Mouse (Mus musculus) heart, embryonic 16.5 days (tissue): ENCODE results near the gene Mical3. TPM values are rescaled to one million over a fixed set of nuclear protein-coding genes. Genes with fewer than 3 reads are reported as not detected.

ENCODE experiments used
- ATAC-seq: fragments of 200-750 bp; cut with Nextera tagmentation; replicated peaks from 2 replicates; pipeline ENCODE4 v1.8.0; 2017; ENCODE audit warnings: moderate number of reproducible peaks; ENCODE audit not compliant: insufficient read depth, low FRiP score; ENCODE audit errors: extremely low read depth
- H3K27ac ChIP-seq: fragments of 300-500 bp; sonication (generic); 2 replicates; pipeline ENCODE4 v1.5.1; 2014; ENCODE audit warnings: mild to moderate bottlenecking, low read length, control low read depth, moderate library complexity
- H3K27me3 ChIP-seq: fragments of 300-500 bp; sonication (generic); 2 replicates; pipeline ENCODE4 v1.6.1; 2014; ENCODE audit warnings: low read length, mixed read lengths; ENCODE audit not compliant: control insufficient read depth, insufficient read depth
- H3K36me3 ChIP-seq: fragments of 300-500 bp; sonication (generic); 2 replicates; pipeline ENCODE4 v1.6.1; 2014; ENCODE audit not compliant: control insufficient read depth, insufficient read depth
- H3K4me1 ChIP-seq: fragments of 300-500 bp; sonication (generic); 2 replicates; pipeline ENCODE4 v1.6.1; 2014; ENCODE audit warnings: low read length, mixed read lengths; ENCODE audit not compliant: control insufficient read depth, insufficient read depth
- H3K4me2 ChIP-seq: fragments of 300-500 bp; sonication (generic); 2 replicates; pipeline ENCODE4 v1.6.1; 2014; ENCODE audit warnings: low read depth, mild to moderate bottlenecking, control low read depth, low read length
- H3K4me3 ChIP-seq: fragments of 300-500 bp; sonication (generic); 2 replicates; pipeline ENCODE4 v1.5.1; 2014; ENCODE audit warnings: mild to moderate bottlenecking, control low read depth, low read length
- H3K9ac ChIP-seq: fragments of 300-500 bp; sonication (generic); 2 replicates; pipeline ENCODE4 v1.6.1; 2014; ENCODE audit warnings: low read length, control low read depth
- H3K9me3 ChIP-seq: fragments of 300-500 bp; sonication (generic); replicated peaks from 2 replicates; pipeline ENCODE4 v1.6.1; 2016; ENCODE audit warnings: low read length; ENCODE audit not compliant: control insufficient read depth
- WGBS: fragments of 180-500 bp; shearing (Covaris S2); extraction: QIAGEN DNeasy Blood & Tissue Kit; methylation state at CpG from one replicate; pipeline ENCODE4 v1.1.7; 2014; 5-methylcytosine and 5-hydroxymethylcytosine counted together
- polyA plus RNA-seq: library from polyadenylated mRNA; unstranded; fragments of >200 nt; fragmentation: Nextera tagmentation; extraction: Ambion mirVana; gene quantifications from 2 replicates; pipeline ENCODE4 v1.2.1, GENCODE M21; 2015

Mical3 gene
- polyA plus RNA-seq, 1 experiment from 2014 or later = 27.2 TPM

DNA sequence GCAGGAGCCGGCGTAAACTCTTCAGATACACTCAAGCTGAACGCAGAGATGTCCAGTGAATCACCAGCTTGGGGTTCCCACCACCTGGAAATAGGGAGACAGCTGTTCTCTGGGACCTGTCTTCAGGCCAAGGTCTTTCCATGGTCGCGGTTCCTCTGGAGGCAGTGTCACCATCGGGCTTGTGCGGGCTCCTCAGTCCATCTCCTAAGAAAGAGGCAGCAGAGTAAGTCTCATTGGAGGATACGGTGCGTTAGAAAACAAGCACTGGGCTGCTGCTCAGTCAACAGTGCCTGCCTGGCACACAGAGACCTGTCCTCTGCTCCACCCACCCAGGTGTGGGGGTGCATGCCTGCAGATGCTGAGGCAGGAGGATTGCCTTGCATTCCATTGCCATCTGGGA is 236.7 kb downstream of the Mical3 start:
- Histone ChIP-seq H3K36me3 (peaks cover 9% of the 10 kb centered on the region), H3K27ac (no peak overlapping the region)
- 91% methylated on average over 9 of the region's 9 CpGs for WGBS

DNA sequence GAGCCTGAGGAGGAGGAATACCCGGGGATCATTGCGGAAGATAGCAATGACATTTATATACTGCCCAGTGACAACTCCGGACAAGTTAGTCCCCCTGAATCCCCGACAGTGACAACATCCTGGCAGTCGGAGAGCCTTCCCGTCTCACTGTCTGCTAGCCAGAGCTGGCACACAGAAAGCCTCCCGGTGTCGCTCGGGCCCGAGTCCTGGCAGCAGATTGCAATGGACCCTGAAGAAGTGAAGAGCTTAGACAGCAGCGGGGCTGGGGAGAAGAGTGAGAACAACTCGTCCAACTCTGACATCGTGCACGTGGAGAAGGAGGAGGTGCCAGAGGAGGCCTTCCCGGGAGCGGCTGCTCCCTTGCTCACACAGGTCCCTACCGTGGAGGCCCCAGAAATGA is 244.1 kb downstream of the Mical3 start:
- H3K27ac ChIP-seq = no peak overlapping the region
- no peak for ATAC-seq
- H3K27me3 ChIP-seq = no peaks in the 10 kb centered on the region
- H3K4me3 ChIP-seq = no peak overlapping the region
- no peak overlapping the region for H3K4me2 ChIP-seq
- peaks cover 3% of the 10 kb centered on the region for H3K4me1 ChIP-seq
- 83% methylated on average over 17 of the region's 17 CpGs for WGBS
- H3K9me3 ChIP-seq = peaks cover 2% of the 10 kb centered on the region; the same call in 1 of the 2 replicates
- peaks cover 49% of the 10 kb centered on the region for H3K36me3 ChIP-seq
- no peak overlapping the region for H3K9ac ChIP-seq

More for the DNA sequence above, 236.7 kb downstream of the Mical3 start:
- H3K9me3 ChIP-seq = no peaks in the 10 kb centered on the region
- H3K4me2 ChIP-seq = no peak overlapping the region
- H3K4me3 ChIP-seq = no peak overlapping the region
- H3K9ac ChIP-seq = no peak overlapping the region
- H3K27me3 ChIP-seq = no peaks in the 10 kb centered on the region
- ATAC-seq = no peak
- peaks cover 8% of the 10 kb centered on the region for H3K4me1 ChIP-seq

DNA sequence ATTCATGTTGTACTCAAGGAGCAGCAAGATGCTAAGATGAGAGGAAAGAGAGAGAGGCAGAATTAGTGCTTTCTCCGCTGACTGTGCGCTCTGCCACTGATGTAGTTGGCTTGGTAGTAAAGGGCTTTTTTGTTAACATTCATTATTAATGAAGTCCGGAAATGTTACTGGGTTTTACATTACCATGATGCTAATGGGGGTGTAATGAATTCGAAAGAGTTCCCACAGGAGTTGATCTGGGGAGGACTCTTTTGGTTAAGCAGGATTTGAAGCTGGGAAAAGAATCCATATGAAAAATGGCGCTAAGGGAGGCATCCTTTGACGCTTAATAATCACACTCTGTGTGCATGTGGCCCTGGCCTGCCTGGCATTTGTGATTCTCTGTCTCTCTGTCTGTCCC is 246.4 kb downstream of the Mical3 start:
- Histone ChIP-seq H3K4me1 (peaks cover 1% of the 10 kb centered on the region), H3K4me2 (no peak overlapping the region), H3K9me3 (peaks cover 2% of the 10 kb centered on the region; the same call in 1 of the 2 replicates), H3K36me3 (peaks cover 50% of the 10 kb centered on the region), H3K9ac (no peak overlapping the region), H3K27me3 (no peaks in the 10 kb centered on the region), H3K27ac (no peak overlapping the region), H3K4me3 (no peak overlapping the region)
- WGBS = 94% methylated on average over 6 of the region's 6 CpGs
- no peak for ATAC-seq

Other genes with a start within 250 kb of the Mical3 start
- gene Bid, start 214.1 kb downstream of the Mical3 start, polyA plus RNA-seq = 11.0 and 18.3 TPM in 2 replicates
- 6.7 and 7.6 TPM in 2 replicates for gene Pex26, start 52.7 kb upstream of the Mical3 start, polyA plus RNA-seq
- gene Tuba8, start 79.7 kb upstream of the Mical3 start, polyA plus RNA-seq = 1.2 and 2.0 TPM in 2 replicates
- 3.6 and 6.1 TPM in 2 replicates for gene Usp18, start 114.9 kb upstream of the Mical3 start, polyA plus RNA-seq
- gene Slc6a13, start 169.2 kb upstream of the Mical3 start, polyA plus RNA-seq = 5.0 and 5.4 TPM in 2 replicates
- gene Slc6a12, start 212.1 kb upstream of the Mical3 start, polyA plus RNA-seq = not detected in 2 replicates